Mouse (Mus musculus): Measurements from ENCODE around the gene Itpr1.
A peak's percentile ranks its signal among the peaks of the same experiment; 100 is the strongest.

Gene Itpr1

GRCm38 (mm10) chr6:108282131-108282530 is 69.2 kb downstream of the Itpr1 start:
- DNase-seq: no peak

GRCm38 (mm10) chr6:108282621-108283020 is 69.7 kb downstream of the Itpr1 start:
- no peak for DNase-seq

- DNase-seq: no peak
These were observed 71.8 kb downstream of the Itpr1 start for GRCm38 (mm10) chr6:108284688-108285087.

GRCm38 (mm10) chr6:108288979-108289378 is 76.1 kb downstream of the Itpr1 start:
- DNase-seq: no peak

- DNase-seq: no peak
These were observed 78.1 kb downstream of the Itpr1 start for GRCm38 (mm10) chr6:108290978-108291377.

GRCm38 (mm10) chr6:108291556-108291955 is 78.7 kb downstream of the Itpr1 start:
- no peak for DNase-seq

- no peak for DNase-seq
These were observed 89.0 kb downstream of the Itpr1 start for GRCm38 (mm10) chr6:108301856-108302255.

GRCm38 (mm10) chr6:108303619-108304567 is 91.0 kb downstream of the Itpr1 start:
- peak; percentile 13 for DNase-seq

GRCm38 (mm10) chr6:108305171-108305779 is 92.4 kb downstream of the Itpr1 start:
- DNase-seq: no peak

GRCm38 (mm10) chr6:108306240-108306639 is 93.3 kb downstream of the Itpr1 start:
- no peak for DNase-seq

- DNase-seq: no peak
These were observed 94.2 kb downstream of the Itpr1 start for GRCm38 (mm10) chr6:108306910-108307584.

- DNase-seq: no peak
These were observed 94.9 kb downstream of the Itpr1 start for GRCm38 (mm10) chr6:108307770-108308169.

- no peak for DNase-seq
These were observed 96.7 kb downstream of the Itpr1 start for GRCm38 (mm10) chr6:108309391-108310182.

GRCm38 (mm10) chr6:108313056-108313455 is 100.2 kb downstream of the Itpr1 start:
- no peak for DNase-seq

- no peak for DNase-seq
These were observed 101.1 kb downstream of the Itpr1 start for GRCm38 (mm10) chr6:108313997-108314396.

GRCm38 (mm10) chr6:108316268-108316824 is 103.5 kb downstream of the Itpr1 start:
- DNase-seq: no peak

GRCm38 (mm10) chr6:108316951-108317350 is 104.1 kb downstream of the Itpr1 start:
- DNase-seq: no peak

GRCm38 (mm10) chr6:108321653-108322052 is 108.8 kb downstream of the Itpr1 start:
- no peak for DNase-seq

- DNase-seq: no peak
These were observed 111.6 kb downstream of the Itpr1 start for GRCm38 (mm10) chr6:108324464-108325025.

GRCm38 (mm10) chr6:108325400-108325799 is 112.5 kb downstream of the Itpr1 start:
- no peak for DNase-seq

GRCm38 (mm10) chr6:108325948-108326411 is 113.1 kb downstream of the Itpr1 start:
- no peak for DNase-seq

GRCm38 (mm10) chr6:108326751-108327161 is 113.9 kb downstream of the Itpr1 start:
- no peak for DNase-seq
